Mouse (Mus musculus) forebrain, embryonic 15.5 days (tissue): ENCODE measurements at regions not wholly inside any gene's neighbourhood (a gene's known extent, or its start where the extent isn't known, plus 50 kb on each side); places are given as distances from the start of the nearest gene placed in this dataset.

Experiments
- ATAC-seq: fragments of 200-750 bp; cut with Nextera tagmentation; replicated peaks from 2 replicates; pipeline ENCODE4 v1.8.0; 2017; ENCODE audit warnings: mild to moderate bottlenecking, moderate TSS enrichment, moderate library complexity
- H3K27ac ChIP-seq: fragments of 300-500 bp; sonication (generic); replicated peaks from 2 replicates; pipeline ENCODE4 v1.5.1; 2015; ENCODE audit warnings: mild to moderate bottlenecking, inconsistent platforms
- H3K27me3 ChIP-seq: fragments of 300-500 bp; sonication (generic); 2 replicates; pipeline ENCODE4 v1.6.1; 2015; ENCODE audit warnings: inconsistent platforms
- H3K36me3 ChIP-seq: fragments of 300-500 bp; sonication (generic); 2 replicates; pipeline ENCODE4 v1.6.1; 2015; ENCODE audit warnings: mild to moderate bottlenecking, inconsistent platforms
- H3K4me1 ChIP-seq: fragments of 300-500 bp; sonication (generic); 2 replicates; pipeline ENCODE4 v1.6.1; 2015; ENCODE audit warnings: inconsistent platforms
- H3K4me2 ChIP-seq: fragments of 300-500 bp; sonication (generic); replicated peaks from 2 replicates; pipeline ENCODE4 v1.6.1; 2015; ENCODE audit warnings: mild to moderate bottlenecking, inconsistent platforms
- H3K4me3 ChIP-seq: fragments of 300-500 bp; sonication (generic); 2 replicates; pipeline ENCODE4 v1.5.1; 2015; ENCODE audit warnings: mild to moderate bottlenecking, inconsistent platforms
- H3K9ac ChIP-seq: fragments of 300-500 bp; sonication (generic); replicated peaks from 2 replicates; pipeline ENCODE4 v1.6.1; 2015; ENCODE audit warnings: mild to moderate bottlenecking, inconsistent platforms
- H3K9me3 ChIP-seq: fragments of 300-500 bp; sonication (generic); 2 replicates; pipeline ENCODE4 v1.6.1; 2016; ENCODE audit warnings: inconsistent platforms
- WGBS: fragments of 180-500 bp; shearing (Covaris S2); methylation state at CpG from one replicate; pipeline ENCODE4 v1.1.7; 2015; ENCODE audit warnings: mixed read lengths; 5-methylcytosine and 5-hydroxymethylcytosine counted together

DNA sequence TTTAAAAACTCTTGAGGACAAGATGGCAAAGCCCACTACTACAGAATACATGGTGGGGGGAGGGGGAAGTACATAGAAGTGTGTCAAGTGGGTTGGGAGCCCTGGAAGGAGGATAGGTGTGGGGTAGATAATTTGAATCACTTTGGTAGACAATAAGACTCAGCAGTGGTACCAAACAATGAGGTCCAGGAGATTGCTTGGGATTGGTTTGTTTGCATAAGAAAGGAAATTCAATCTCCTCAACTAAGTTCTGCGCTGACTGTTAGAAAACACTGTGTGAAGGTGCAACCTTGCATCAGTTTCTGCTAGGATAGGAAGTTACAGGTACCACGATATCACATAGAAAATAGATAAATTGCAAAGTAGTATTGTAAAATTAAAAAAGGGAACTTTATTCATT, 1595.6 kb upstream of the Pcdh7 start:
- H3K9me3 ChIP-seq: no peaks in the 10 kb centered on the region
- 66% methylated on average over 2 of the region's 2 CpGs for WGBS
- H3K27ac ChIP-seq: no peak overlapping the region
- no peak overlapping the region for H3K4me3 ChIP-seq
- no peak overlapping the region for H3K4me2 ChIP-seq
- no peaks in the 10 kb centered on the region for H3K4me1 ChIP-seq
- H3K36me3 ChIP-seq: no peaks in the 10 kb centered on the region
- no peaks in the 10 kb centered on the region for H3K27me3 ChIP-seq
- H3K9ac ChIP-seq: no peak overlapping the region
- ATAC-seq: no peak

- Histone ChIP-seq H3K4me2 (no peak overlapping the region), H3K9ac (no peak overlapping the region), H3K4me1 (no peaks in the 10 kb centered on the region), H3K27ac (no peak overlapping the region), H3K4me3 (no peak overlapping the region), H3K36me3 (no peaks in the 10 kb centered on the region), H3K27me3 (no peaks in the 10 kb centered on the region), H3K9me3 (0 out of 2 replicates have a peak, but pooled peaks cover 2% of the 10 kb centered on the region)
- peak; percentile 51; the same call in 1 of the 2 replicates for ATAC-seq
These were observed 1576.2 kb upstream of the Pcdh7 start for GRCm38 (mm10) chr5:56141616-56142015.
